Mouse (Mus musculus): ENCODE measurements around the gene Lman2l. TPM values are rescaled to one million over a fixed set of nuclear protein-coding genes. Genes with fewer than 3 reads are reported as not detected.

Lman2l gene
- total RNA-seq, 2 experiments from 2014 or later: 17.3 to 23.8 TPM

GRCm38 (mm10) chr1:36465641-36466160, 20.6 kb upstream of the Lman2l start:
- intact Hi-C loops (cut with DNase I): no loop called here
- DNase-seq: no peak

DNA sequence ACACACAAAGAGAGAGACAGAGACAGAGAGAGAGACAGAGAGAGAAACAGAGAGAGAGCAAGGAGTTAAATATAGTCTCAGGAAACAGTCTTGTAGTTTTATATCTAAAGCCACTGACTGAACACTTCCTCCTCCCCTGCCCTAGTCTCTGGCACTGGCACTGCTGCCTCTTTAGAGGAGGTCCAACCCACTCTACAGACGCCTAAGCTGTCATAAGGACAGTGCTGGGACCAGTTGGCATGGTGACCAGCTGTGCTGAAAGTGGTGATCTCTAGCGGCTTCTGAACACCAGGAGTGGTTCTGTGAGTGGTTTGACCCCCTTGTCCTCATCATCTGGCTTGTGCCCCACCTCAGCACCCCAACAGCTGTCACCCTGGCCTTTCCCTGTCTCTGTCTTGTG, 16.8 kb upstream of the Lman2l start:
- DNase-seq: no peak
- intact Hi-C loops (cut with DNase I): no loop called here

GRCm38 (mm10) chr1:36458169-36458568, 13.1 kb upstream of the Lman2l start:
- intact Hi-C loops (cut with DNase I): no loop called here
- DNase-seq: no peak

DNA sequence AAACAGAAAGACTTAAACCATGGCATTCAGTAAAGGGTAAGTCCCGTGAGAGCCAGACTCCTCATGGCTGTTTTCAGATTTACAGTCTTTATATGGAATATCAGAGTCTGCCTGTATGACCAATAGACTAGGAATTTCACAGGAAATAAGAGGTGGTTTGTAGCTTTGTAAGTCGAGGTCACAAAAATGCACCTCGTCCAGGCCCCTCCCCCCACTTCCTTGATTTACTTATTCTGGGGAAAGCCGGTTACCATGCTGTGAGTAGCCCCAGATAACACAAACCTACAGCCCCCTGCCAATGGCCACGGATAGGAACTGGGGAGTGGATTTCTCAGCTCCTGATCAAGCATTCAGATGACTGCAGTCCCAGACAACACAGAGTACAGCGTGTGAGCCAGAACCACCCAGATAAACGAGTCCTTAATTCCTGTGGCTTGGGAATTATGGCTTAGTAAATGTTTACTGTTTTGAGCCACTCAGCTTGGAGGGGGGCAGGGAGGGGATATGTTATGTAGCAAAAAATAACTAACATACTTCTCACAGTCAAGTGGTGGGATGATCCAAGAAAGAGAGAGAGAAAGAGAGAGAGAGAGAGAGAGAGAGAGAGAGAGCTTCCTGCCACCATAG, 12.4 kb upstream of the Lman2l start:
- intact Hi-C loops (cut with DNase I): no loop called here

GRCm38 (mm10) chr1:36454055-36454815, 9.2 kb upstream of the Lman2l start:
- DNase-seq: no peak
- intact Hi-C loops (cut with DNase I): no loop called here

More for the DNA sequence above, 12.4 kb upstream of the Lman2l start:
- DNase-seq: no peak

DNA sequence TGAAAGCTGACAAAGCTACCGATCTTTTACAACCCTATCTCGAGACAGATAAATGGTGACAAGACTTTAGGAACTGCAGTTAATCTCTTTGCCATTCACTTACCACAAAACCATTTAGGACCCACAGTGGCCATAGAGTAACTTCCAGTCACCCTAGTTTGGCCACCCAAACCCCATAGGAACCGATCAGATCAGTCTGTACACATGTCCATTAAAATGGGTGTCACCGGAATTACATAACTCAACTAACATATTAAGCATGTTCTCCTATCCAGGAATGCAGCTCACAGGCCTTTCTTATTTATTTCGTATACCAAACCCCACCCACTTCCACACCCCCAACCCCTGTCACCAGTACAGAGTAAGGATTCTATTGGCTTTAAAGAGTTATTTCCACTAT, 1.8 kb upstream of the Lman2l start:
- intact Hi-C loops (cut with DNase I): loop anchor here (5.0 kb wide), 1 partner anchor 45 kb away; no protein-coding TSS in a partner anchor
- DNase-seq: no peak

DNA sequence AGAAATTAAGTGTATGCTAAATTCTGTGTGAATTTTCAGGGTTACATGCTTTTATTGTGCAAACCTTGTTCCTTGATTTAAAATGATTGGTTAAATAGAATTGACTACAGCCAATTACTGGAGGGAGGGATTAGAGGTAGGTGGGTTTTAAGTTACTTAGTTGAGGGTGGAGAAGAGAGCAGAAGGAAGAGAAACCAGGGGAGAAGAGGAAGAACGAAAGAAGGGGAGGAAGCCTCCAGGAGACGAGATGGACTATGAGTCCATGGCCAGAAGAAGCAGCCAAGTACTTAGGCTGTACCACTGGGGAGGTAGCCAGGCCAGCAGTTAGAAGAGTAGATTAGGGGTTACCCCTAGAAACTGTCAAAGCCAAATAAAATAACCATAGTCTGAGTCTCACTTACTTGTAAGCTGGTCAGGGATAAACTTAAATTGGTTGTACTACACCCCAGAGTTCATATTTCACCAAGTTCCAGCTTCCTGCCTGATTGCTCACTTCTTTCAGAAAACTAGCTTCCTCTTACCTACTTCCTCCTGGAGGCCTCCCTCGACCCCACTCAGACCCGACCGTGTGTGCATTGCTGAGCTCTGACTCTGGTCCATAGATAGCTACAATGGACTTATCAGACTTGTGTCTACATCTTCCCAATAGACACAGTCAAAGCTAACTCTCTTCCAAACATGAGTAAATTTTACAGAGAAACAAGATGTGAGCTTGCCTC, 1.2 kb upstream of the Lman2l start:
- intact Hi-C loops (cut with DNase I): loop anchor here (5.0 kb wide), 1 partner anchor 46 kb away; no protein-coding TSS in a partner anchor
- DNase-seq: no peak

- no peak for DNase-seq
- intact Hi-C loops (cut with DNase I): loop anchor here (2.0 to 5.0 kb wide), 2 partner anchors 25 to 47 kb away; partner anchors contain the start of gene Cnnm4
These were observed 437 bp upstream of the Lman2l start for GRCm38 (mm10) chr1:36445508-36445907.

GRCm38 (mm10) chr1:36441101-36441500, 4.0 kb downstream of the Lman2l start:
- peak; percentile 34 to 40 for DNase-seq
- intact Hi-C loops (cut with DNase I): no loop called here

DNA sequence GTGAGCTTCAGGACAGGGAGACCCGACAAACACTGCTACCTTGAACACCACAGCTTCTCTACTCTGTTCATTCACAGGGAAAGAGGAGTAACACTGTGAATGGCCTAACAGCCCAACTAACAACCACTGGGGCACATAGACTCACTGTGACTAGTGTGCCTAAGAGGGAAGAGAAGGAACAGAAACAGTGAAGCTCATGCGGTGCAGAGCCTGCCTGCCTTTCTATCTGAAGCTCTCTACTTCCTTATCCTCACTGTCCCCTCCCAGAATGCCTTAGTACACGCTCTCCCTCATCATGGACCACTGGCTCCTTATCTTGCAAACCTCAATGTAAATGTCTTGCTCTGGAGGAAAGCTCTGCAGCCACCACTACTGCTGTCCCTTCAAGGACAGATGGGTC, 7.8 kb downstream of the Lman2l start:
- intact Hi-C loops (cut with DNase I): no loop called here
- DNase-seq: no peak

- intact Hi-C loops (cut with DNase I): no loop called here
- DNase-seq: no peak
These were observed 8.6 kb downstream of the Lman2l start for GRCm38 (mm10) chr1:36436515-36436914.

- intact Hi-C loops (cut with DNase I): no loop called here
- peak; percentile 17 to 18 for DNase-seq
These were observed 10.0 kb downstream of the Lman2l start for GRCm38 (mm10) chr1:36435071-36435470.

DNA sequence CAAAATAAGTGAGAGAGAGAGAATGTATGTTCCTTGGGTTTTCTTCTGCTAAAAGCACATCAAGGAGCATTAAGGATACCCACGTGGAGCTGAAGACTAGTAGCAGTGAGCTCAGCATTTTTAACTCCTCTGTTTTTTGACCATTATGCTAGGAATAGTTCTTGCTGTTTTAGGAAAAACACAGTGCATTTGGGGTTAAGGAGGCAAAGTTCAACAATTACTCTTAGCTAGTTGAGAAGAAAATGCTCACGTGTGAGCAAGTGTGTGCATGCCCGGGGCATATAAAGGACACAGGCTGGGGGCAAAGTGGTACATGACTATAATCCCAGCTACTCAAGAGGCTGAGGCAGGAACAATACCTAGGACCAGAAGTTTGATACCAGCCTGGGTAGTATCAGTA, 11.5 kb downstream of the Lman2l start:
- intact Hi-C loops (cut with DNase I): no loop called here
- no peak for DNase-seq

DNA sequence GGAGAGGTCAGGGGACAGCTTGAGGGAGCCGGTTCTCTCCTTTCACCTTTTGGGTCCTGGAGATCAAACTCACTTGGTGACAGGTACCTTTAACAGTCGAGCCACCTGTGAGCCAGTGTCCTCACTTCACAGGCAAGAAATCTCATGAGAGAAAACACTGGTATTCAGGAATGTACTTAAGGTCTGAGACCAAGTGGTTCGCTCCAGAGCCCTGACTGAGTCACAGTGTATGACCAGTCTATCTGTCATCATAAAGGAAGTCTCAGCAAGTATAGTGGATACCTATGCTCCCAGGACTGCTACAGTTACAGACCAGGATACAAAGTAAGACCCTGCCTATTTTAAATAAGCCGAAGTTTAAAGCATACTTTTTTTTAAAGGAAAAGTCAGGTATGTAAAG, 12.1 kb downstream of the Lman2l start:
- DNase-seq: no peak
- intact Hi-C loops (cut with DNase I): no loop called here

DNA sequence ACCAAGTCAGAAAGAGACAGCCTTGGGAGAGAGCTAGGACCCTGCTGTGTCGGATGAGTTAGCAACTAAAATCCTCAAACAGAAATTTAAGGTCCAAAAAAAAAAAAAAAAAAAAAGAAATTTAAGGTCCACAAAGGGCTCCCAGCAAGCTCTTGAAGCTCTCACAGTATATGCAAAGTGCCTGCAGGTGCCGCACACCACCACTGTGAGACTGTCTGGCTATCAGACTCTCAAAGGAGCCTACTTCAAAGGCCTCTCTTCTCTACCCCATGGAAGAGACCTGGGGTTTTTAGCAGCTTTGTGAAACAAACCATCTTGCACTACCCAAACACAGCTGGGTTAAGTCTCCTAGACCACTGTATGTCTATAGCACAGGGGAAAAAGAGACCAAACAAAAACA, 15.6 kb downstream of the Lman2l start:
- no peak for DNase-seq
- intact Hi-C loops (cut with DNase I): no loop called here

DNA sequence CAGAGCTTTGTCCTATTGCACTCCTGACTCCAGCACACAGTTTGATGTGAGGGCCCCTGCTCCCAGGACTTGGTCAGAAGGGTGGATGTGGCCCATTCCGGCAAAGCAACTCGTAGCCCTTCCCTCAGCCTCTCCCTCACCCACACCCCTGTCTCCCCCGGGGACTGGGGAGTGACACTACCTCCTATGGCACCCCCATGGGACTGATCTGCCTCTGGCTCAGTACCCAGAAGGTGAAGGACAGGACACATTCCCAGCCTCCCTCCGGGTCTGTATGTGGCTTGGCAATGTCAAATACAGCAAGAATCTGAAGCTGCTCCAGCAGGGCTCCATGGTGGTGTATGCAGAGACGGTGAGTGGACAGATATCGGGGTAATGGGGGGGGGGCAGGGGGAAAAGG, 40.5 kb downstream of the Lman2l start:
- intact Hi-C loops (cut with DNase I): no loop called here

GRCm38 (mm10) chr1:36401509-36401908, 43.6 kb downstream of the Lman2l start:
- DNase-seq: no peak
- intact Hi-C loops (cut with DNase I): no loop called here

More for the DNA sequence above, 40.5 kb downstream of the Lman2l start:
- no peak for DNase-seq

- no peak for DNase-seq
- intact Hi-C loops (cut with DNase I): no loop called here
These were observed 48.0 kb downstream of the Lman2l start for GRCm38 (mm10) chr1:36397041-36397440.

DNA sequence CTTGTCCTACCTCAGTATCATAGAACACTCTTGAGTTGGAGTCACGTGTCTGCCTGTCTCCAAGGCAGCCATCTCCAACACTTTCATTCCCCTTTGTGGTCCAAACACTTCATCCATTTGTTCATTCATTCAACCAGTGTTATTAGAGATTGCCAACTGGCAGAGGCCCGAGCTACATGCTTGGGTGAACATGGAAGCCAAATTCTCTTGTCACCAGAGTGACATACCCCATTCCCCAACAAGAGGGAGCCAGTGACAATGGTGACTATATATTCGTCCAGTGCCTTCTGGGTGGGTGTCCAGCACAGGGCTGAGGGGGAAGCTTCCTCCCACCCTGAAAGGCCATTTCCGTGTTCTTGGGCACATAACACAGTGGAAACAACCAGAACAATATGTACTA, 65.5 kb downstream of the Lman2l start:
- DNase-seq: peak in 1 of 2 experiments; percentile 8
- intact Hi-C loops (cut with DNase I): no loop called here

DNA sequence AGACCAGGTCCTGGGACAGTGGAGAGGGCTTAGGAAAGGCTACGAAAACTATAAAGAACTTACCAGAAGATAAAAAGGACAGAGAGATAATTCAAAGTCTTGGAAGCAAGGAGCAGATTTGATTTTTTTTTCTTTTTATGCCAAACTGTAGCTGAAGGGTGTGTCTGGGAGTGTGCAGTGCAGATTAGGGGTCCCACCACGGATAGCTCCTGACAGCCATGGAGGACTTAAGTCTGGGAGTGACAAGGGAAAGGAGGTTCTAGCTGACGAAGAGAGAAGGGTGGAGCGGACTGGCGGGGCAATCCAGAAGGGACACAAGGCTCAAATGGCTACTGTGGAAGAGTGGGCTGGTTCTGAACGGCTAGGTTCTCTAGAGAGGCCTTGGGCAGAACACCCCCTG, 66.2 kb downstream of the Lman2l start:
- no peak for DNase-seq
- intact Hi-C loops (cut with DNase I): no loop called here
